Mouse (Mus musculus) lung, adult 2 months (tissue): Measurements from ENCODE around the gene Cmc1.

Experiments used
- CTCF ChIP-seq: fragments of 200-500 bp; IDR thresholded peaks from 2 replicates; pipeline ENCODE4 v1.5.1; 2011; ENCODE audit warnings: mild to moderate bottlenecking, low read length, control low read depth; ENCODE audit not compliant: insufficient read depth
- POLR2A ChIP-seq: fragments of 200-500 bp; IDR thresholded peaks from 2 replicates; pipeline ENCODE4 v1.6.1; 2011; ENCODE audit warnings: low read depth, mild to moderate bottlenecking, control low read depth, low read length, borderline replicate concordance; ENCODE audit errors: extremely low read depth

DNA sequence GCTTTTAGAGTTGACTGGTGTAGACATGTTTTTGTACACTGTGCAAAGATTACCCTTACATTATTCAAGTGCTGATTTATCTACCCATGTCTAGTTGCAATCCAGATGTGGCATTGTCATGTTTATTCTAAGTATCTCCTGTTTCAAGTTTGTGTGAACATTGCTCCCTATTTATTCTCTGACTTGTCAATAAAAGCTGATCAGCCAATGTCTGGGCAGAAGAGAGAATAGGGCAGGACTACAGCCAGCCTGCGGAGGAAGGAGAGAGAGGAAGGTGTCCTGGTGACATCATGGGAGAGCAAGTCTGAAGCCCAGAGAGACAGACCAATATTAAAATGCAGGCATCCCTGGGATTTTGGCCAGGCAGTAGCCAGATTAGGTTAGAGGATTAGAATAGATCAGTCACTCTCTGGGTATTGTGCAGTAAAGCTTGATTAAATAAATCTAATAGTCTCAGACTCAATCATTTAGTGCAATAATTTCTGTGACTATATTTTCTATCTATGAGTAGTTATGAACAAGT lies 104.9 kb downstream of the Cmc1 start:
- TF ChIP-seq POLR2A (no peak), CTCF (no peak)
